Comparison of ENCODE assay signal across 9 mouse cellular contexts in genomic region chr1:172247679-172248078, GRCm38 (mm10). TPM values are rescaled to one million over a fixed set of nuclear protein-coding genes. Genes with fewer than 3 reads are reported as not detected.
DNase-seq lines count a peak whose midpoint lies in the region; ATAC-seq lines count a peak whose summit lies in the region.
"Had no signal": no experiment of that assay in that cellular context is flagged by ENCODE, and none has a peak within 500 bp of the region (broad histone marks: within the 10 kb centered on the region; RNA-seq: fewer than 3 reads in every experiment).

No protein-coding gene starts in this region.

- H3K4me3 ChIP-seq in forebrain, embryonic 11.5 days (ENCODE audit: low read depth, low read length): no peak overlapping the region
- H3K4me3 ChIP-seq in midbrain, embryonic 12.5 days: no peak overlapping the region
- H3K4me3 ChIP-seq: embryonic facial prominence, embryonic 12.5 days had no signal

- no peak overlapping the region for H3K9ac ChIP-seq in forebrain, embryonic 11.5 days (ENCODE audit: low read length)
- no peak overlapping the region for H3K9ac ChIP-seq in midbrain, embryonic 12.5 days (replicated peaks)
- H3K9ac ChIP-seq: embryonic facial prominence, embryonic 12.5 days had no signal

- H3K27me3 ChIP-seq in forebrain, embryonic 11.5 days (ENCODE audit: control insufficient read depth, insufficient read depth, low read length): no peaks in the 10 kb centered on the region; the same call in 1 of the 2 replicates
- H3K27me3 ChIP-seq in midbrain, embryonic 12.5 days: peaks cover 19% of the 10 kb centered on the region

- DNase-seq in layer of hippocampus, adult 11-12 months (ENCODE audit: low spot score): peak; percentile 15
- DNase-seq in layer of hippocampus, adult 9-10 months (ENCODE audit: low spot score): no peak
- DNase-seq in Muller cell, postnatal 12 days (ENCODE audit: inconsistent ontology term): peak; percentile 41
- peak; percentile 69 for DNase-seq in forebrain, embryonic 11.5 days (ENCODE audit: low spot score)
- peak; percentile 27 for DNase-seq in kidney, adult 9 months
- DNase-seq in spleen, postnatal 4 days (ENCODE audit: low spot score in 2 of 2): no peak
- no peak for DNase-seq in spleen, postnatal 36 days (ENCODE audit: low spot score in 2 of 2)

- no peak overlapping the region for H3K4me2 ChIP-seq in forebrain, embryonic 11.5 days (ENCODE audit: low read depth, low read length, severe bottlenecking)
- H3K4me2 ChIP-seq in midbrain, embryonic 12.5 days (replicated peaks): no peak overlapping the region
- H3K4me2 ChIP-seq: embryonic facial prominence, embryonic 12.5 days had no signal

- ATAC-seq in forebrain, embryonic 11.5 days (replicated peaks; ENCODE audit: low FRiP score): peak; percentile 74
- peak; percentile 58; the same call in 1 of the 2 replicates for ATAC-seq in midbrain, embryonic 12.5 days (ENCODE audit: low FRiP score, low read depth)

- 61% methylated on average over 2 of the region's 2 CpGs for WGBS in forebrain, embryonic 11.5 days
- WGBS in midbrain, embryonic 12.5 days: 54% methylated on average over 2 of the region's 2 CpGs

- H3K9me3 ChIP-seq in forebrain, embryonic 11.5 days (ENCODE audit: control insufficient read depth, low read length): no peaks in the 10 kb centered on the region
- H3K9me3 ChIP-seq in midbrain, embryonic 12.5 days: no peaks in the 10 kb centered on the region
- H3K9me3 ChIP-seq: embryonic facial prominence, embryonic 12.5 days had no signal

- no peaks in the 10 kb centered on the region for H3K36me3 ChIP-seq in forebrain, embryonic 11.5 days (ENCODE audit: control insufficient read depth, insufficient read depth, low read length)
- no peaks in the 10 kb centered on the region for H3K36me3 ChIP-seq in midbrain, embryonic 12.5 days
- H3K36me3 ChIP-seq: embryonic facial prominence, embryonic 12.5 days had no signal

- H3K4me1 ChIP-seq in forebrain, embryonic 11.5 days (replicated peaks; ENCODE audit: control insufficient read depth, insufficient read depth, low read length): peaks cover 4% of the 10 kb centered on the region; the same call in 1 of the 2 replicates
- H3K4me1 ChIP-seq in midbrain, embryonic 12.5 days: peaks cover 4% of the 10 kb centered on the region; the same call in 1 of the 2 replicates

- no peak overlapping the region for H3K27ac ChIP-seq in forebrain, embryonic 11.5 days (ENCODE audit: low read depth, low read length)
- H3K27ac ChIP-seq in midbrain, embryonic 12.5 days (replicated peaks): no peak overlapping the region
- H3K27ac ChIP-seq: embryonic facial prominence, embryonic 12.5 days had no signal

RNA-seq across cellular contexts. Expression of gene Atp1a4, which starts 10.5 kb away (rescaled TPM):
- polyA plus RNA-seq in forebrain, embryonic 11.5 days (2014; fragmentation: Nextera tagmentation; extraction: Ambion mirVana): 0.08 TPM in 1 of 2 replicates, not detected in the other
- polyA plus RNA-seq in midbrain, embryonic 12.5 days (2016; fragmentation: Nextera tagmentation; extraction: Ambion mirVana): not detected in 2 replicates
- polyA plus RNA-seq: embryonic facial prominence, embryonic 12.5 days had no signal

RNA-seq across cellular contexts. Expression of gene Igsf8, which starts 13.8 kb away (rescaled TPM):
- polyA plus RNA-seq in forebrain, embryonic 11.5 days (2014; fragmentation: Nextera tagmentation; extraction: Ambion mirVana): 104 and 122 TPM in 2 replicates
- polyA plus RNA-seq in midbrain, embryonic 12.5 days (2016; fragmentation: Nextera tagmentation; extraction: Ambion mirVana): 103 and 106 TPM in 2 replicates

RNA-seq across cellular contexts. Expression of gene Casq1, which starts 28.0 kb away (rescaled TPM):
- polyA plus RNA-seq in forebrain, embryonic 11.5 days (2014; fragmentation: Nextera tagmentation; extraction: Ambion mirVana): 1.1 and 2.0 TPM in 2 replicates
- polyA plus RNA-seq in midbrain, embryonic 12.5 days (2016; fragmentation: Nextera tagmentation; extraction: Ambion mirVana): 1.9 and 2.1 TPM in 2 replicates

RNA-seq across cellular contexts. Expression of gene Pea15a, which starts 41.1 kb away (rescaled TPM):
- 371 and 409 TPM in 2 replicates for polyA plus RNA-seq in forebrain, embryonic 11.5 days (2014; fragmentation: Nextera tagmentation; extraction: Ambion mirVana)
- 350 and 356 TPM in 2 replicates for polyA plus RNA-seq in midbrain, embryonic 12.5 days (2016; fragmentation: Nextera tagmentation; extraction: Ambion mirVana)

RNA-seq across cellular contexts. Expression of gene Atp1a2, which starts 50.2 kb away (rescaled TPM):
- polyA plus RNA-seq in forebrain, embryonic 11.5 days (2014; fragmentation: Nextera tagmentation; extraction: Ambion mirVana): 1.5 and 2.1 TPM in 2 replicates
- 12.8 and 13.2 TPM in 2 replicates for polyA plus RNA-seq in midbrain, embryonic 12.5 days (2016; fragmentation: Nextera tagmentation; extraction: Ambion mirVana)

Comparison
In these comparisons a context has a peak if more than half of its experiments do, and no peak if none do; other contexts are left out.
1. DNase-seq: peak in layer of hippocampus, adult 11-12 months (single experiment), Muller cell, postnatal 12 days (single experiment), forebrain, embryonic 11.5 days (single experiment) and kidney, adult 9 months (single experiment); none in layer of hippocampus, adult 9-10 months (single experiment), spleen, postnatal 4 days (0 of 2) and spleen, postnatal 36 days (0 of 2).